Mouse (Mus musculus) liver, adult 2 months (tissue): ENCODE results near the gene Serpina16.

ENCODE experiments used
- CTCF ChIP-seq: fragments of 200-500 bp; IDR thresholded peaks from 2 replicates; pipeline ENCODE4 v1.5.1; 2011; ENCODE audit warnings: low read depth, low read length, control low read depth
- POLR2A ChIP-seq: fragments of 200-500 bp; IDR thresholded peaks from 2 replicates; pipeline ENCODE4 v1.6.1; 2011; ENCODE audit warnings: low read length, control low read depth; ENCODE audit not compliant: insufficient read depth; ENCODE audit errors: extremely low read depth

DNA sequence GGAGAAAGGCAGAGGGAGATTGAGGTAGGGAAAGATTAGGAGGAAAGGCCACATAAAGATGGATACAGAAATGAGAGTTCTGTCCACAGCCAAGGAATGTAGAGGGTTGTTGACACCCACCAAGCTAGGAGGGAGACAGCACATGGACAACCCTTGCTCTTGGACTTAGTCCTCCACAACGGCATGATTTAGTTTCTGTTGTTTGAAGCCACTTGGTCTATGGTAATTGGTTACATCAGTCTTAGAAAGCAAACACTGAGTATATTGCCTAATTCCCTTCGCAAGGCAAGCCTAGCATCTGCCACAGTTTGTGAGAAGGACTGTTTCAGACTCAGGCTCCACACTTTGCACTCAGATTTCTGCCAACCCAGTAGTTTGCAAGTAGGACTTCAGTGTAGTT is 40.1 kb downstream of the Serpina16 start:
- TF ChIP-seq POLR2A = no peak
- TF ChIP-seq CTCF = no peak
